Mouse (Mus musculus) megakaryocyte-erythroid progenitor cell, adult 5-6 weeks (primary cell): Measurements from ENCODE around the gene Ecd. TPM values are rescaled to one million over a fixed set of nuclear protein-coding genes. Genes with fewer than 3 reads are reported as not detected.

Experiments
- ATAC-seq: replicated peaks from 2 replicates; pipeline ENCODE4 v1.8.0; 2016; ENCODE audit warnings: mild to moderate bottlenecking, inconsistent platforms; ENCODE audit not compliant: severe bottlenecking, poor library complexity, low FRiP score, low TSS enrichment
- total RNA-seq, 2 experiments: library from RNA; stranded (forward) in 1 of 2; stranded (reverse) in 1 of 2; fragments of 200-1000, 215-1000 nt in 1 of 2; fragments of >200 nt in 1 of 2; fragmentation: Nextera tagmentation in 1 of 2; gene quantifications; 2 replicates each; pipeline ENCODE4 v1.2.3; 2014 to 2017

The Ecd gene
- 68.2 and 69.1 TPM in 2 replicates for total RNA-seq (2014; fragmentation: Nextera tagmentation)
- 81.3 and 85.9 TPM in 2 replicates for total RNA-seq (2017)

- ATAC-seq: peak; percentile 95
Observed at GRCm38 (mm10) chr14:20347991-20348541, at the start of gene Ecd, which contains the start of gene Fam149b. Ecd (minus strand) TSS chr14:20348121. Fam149b (plus strand) TSS chr14:20348162.

GRCm38 (mm10) chr14:20397220-20397619 is 49.3 kb upstream of the Ecd start:
- ATAC-seq: no peak

- ATAC-seq: peak; percentile 96
Observed at GRCm38 (mm10) chr14:20393205-20393913, 45.4 kb upstream of the Ecd start, which contains the start of gene Mrps16. Mrps16 (minus strand) TSS chr14:20393634.

GRCm38 (mm10) chr14:20392326-20392725 is 44.4 kb upstream of the Ecd start:
- ATAC-seq: no peak

GRCm38 (mm10) chr14:20389446-20390079 is 41.6 kb upstream of the Ecd start:
- ATAC-seq: no peak

- peak; percentile 63 for ATAC-seq
Observed at GRCm38 (mm10) chr14:20388441-20389129, 40.7 kb upstream of the Ecd start, which contains the start of gene Dnajc9. Dnajc9 (minus strand) TSS chr14:20388910.

- no peak for ATAC-seq
Observed at GRCm38 (mm10) chr14:20379753-20380430, 32.0 kb upstream of the Ecd start.

- no peak for ATAC-seq
Observed at GRCm38 (mm10) chr14:20379087-20379640, 31.2 kb upstream of the Ecd start.

GRCm38 (mm10) chr14:20378313-20379061 is 30.6 kb upstream of the Ecd start:
- peak; percentile 80 for ATAC-seq

GRCm38 (mm10) chr14:20377112-20377521 is 29.2 kb upstream of the Ecd start:
- peak; percentile 78 for ATAC-seq

- ATAC-seq: no peak
Observed at GRCm38 (mm10) chr14:20371854-20372253, 23.9 kb upstream of the Ecd start.

- peak; percentile 94 for ATAC-seq
Observed at GRCm38 (mm10) chr14:20370798-20371197, 22.9 kb upstream of the Ecd start.

- no peak for ATAC-seq
Observed at GRCm38 (mm10) chr14:20368271-20368670, 20.4 kb upstream of the Ecd start.

GRCm38 (mm10) chr14:20363230-20363629 is 15.3 kb upstream of the Ecd start:
- no peak for ATAC-seq

GRCm38 (mm10) chr14:20347441-20347990 is 405 bp downstream of the Ecd start:
- peak; percentile 60 for ATAC-seq

- ATAC-seq: no peak
Observed at GRCm38 (mm10) chr14:20345885-20346284, 2.0 kb downstream of the Ecd start.

GRCm38 (mm10) chr14:20340866-20341265 is 7.1 kb downstream of the Ecd start:
- peak; percentile 67 for ATAC-seq

- peak; percentile 49; the same call in 1 of the 2 replicates for ATAC-seq
Observed at GRCm38 (mm10) chr14:20340149-20340548, 7.8 kb downstream of the Ecd start.
